Mouse (Mus musculus): ENCODE data around the gene Olfr654. TPM values are rescaled to one million over a fixed set of nuclear protein-coding genes. Genes with fewer than 3 reads are reported as not detected.

The Olfr654 gene
- polyA plus RNA-seq (2015; fragmentation: Nextera tagmentation; extraction: Ambion mirVana) = not detected in 2 replicates

GRCm38 (mm10) chr7:104586725-104587124 lies at the start of gene Olfr654:
TSS of gene Olfr654 (plus strand) at chr7:104587025.
- H3K4me2 ChIP-seq (ENCODE audit: low read length) = no peak within 1 kb of the TSS
- no peak within 1 kb of the TSS for H3K9ac ChIP-seq (ENCODE audit: low read depth, low read length)
- H3K4me1 ChIP-seq (ENCODE audit: control insufficient read depth, insufficient read depth, low read length) = no peaks in the 10 kb centered on the region
- H3K27ac ChIP-seq (ENCODE audit: low read length) = no peak within 1 kb of the TSS
- H3K4me3 ChIP-seq (ENCODE audit: low read depth, low read length) = no peak within 1 kb of the TSS
- ATAC-seq = no peak
- 88% methylated on average over 4 of the region's 4 CpGs for WGBS
- H3K9me3 ChIP-seq (replicated peaks; ENCODE audit: control insufficient read depth, low read length, poor library complexity, severe bottlenecking) = no peaks in the 10 kb centered on the region
- no peaks in the 10 kb centered on the region for H3K36me3 ChIP-seq (ENCODE audit: control insufficient read depth, insufficient read depth, low read length)
- no peaks in the 10 kb centered on the region for H3K27me3 ChIP-seq (ENCODE audit: control insufficient read depth, insufficient read depth, low read depth, low read length)

DNA sequence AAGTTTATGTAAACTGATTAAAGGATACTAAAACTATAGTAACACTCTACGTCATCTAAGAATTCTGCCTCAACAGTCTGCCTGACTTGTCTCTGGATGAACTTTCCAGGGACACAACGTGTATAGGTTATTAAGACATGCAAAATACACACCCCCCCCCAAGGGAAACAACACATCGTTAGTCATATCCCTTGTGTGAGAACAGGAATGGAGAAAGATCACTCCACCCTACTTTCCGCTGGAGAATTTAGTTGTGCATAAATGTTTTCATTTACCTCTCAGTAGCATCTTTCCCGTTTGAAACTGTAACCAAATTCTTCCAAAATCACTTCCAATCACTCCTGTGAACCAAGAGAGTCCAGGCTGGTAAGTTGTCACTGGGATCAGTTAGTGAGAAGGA lies 37.0 kb upstream of the Olfr654 start, which contains the start of gene Olfr651:
Gene Olfr651 (plus strand): TSS at position 301 of the 400 bp plus-strand sequence.
- WGBS = 83% methylated on average over 5 of the region's 5 CpGs
- ATAC-seq = no peak
- no peaks in the 10 kb centered on the region for H3K27me3 ChIP-seq (ENCODE audit: control insufficient read depth, insufficient read depth, low read depth, low read length)

DNA sequence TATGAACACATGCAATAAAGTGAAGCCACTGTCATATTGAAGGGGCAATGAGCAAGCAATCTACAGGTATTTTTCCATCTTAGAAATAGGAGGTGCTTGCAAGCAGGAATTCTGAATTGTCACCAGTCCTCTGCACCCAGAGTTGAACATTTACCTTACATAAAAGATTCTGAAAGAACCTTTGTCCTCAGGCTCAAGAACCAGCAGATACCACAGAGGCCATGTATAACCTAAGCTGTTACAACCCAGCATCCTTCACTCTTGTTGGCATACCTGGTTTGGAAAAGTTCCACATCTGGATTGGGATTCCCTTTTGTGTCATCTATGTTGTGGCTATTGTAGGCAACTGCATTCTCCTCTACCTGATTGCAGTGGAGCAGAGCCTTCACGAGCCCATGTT lies 34.1 kb upstream of the Olfr654 start:
- no peak for ATAC-seq
- Histone ChIP-seq H3K27me3 (ENCODE audit: control insufficient read depth, insufficient read depth, low read depth, low read length) (no peaks in the 10 kb centered on the region), H3K4me3 (ENCODE audit: low read depth, low read length) (no peak overlapping the region), H3K9ac (ENCODE audit: low read depth, low read length) (no peak overlapping the region), H3K4me1 (ENCODE audit: control insufficient read depth, insufficient read depth, low read length) (no peaks in the 10 kb centered on the region), H3K4me2 (ENCODE audit: low read length) (no peak overlapping the region), H3K36me3 (ENCODE audit: control insufficient read depth, insufficient read depth, low read length) (no peaks in the 10 kb centered on the region), H3K27ac (ENCODE audit: low read length) (no peak overlapping the region), H3K9me3 (replicated peaks; ENCODE audit: control insufficient read depth, low read length, poor library complexity, severe bottlenecking) (no peaks in the 10 kb centered on the region)
- WGBS = 82% methylated on average over 1 of the region's 1 CpGs

More for the DNA sequence above, 37.0 kb upstream of the Olfr654 start, which contains the start of gene Olfr651:
- Histone ChIP-seq H3K27ac (ENCODE audit: low read length) (no peak within 1 kb of the TSS), H3K9me3 (replicated peaks; ENCODE audit: control insufficient read depth, low read length, poor library complexity, severe bottlenecking) (no peaks in the 10 kb centered on the region), H3K4me2 (ENCODE audit: low read length) (no peak within 1 kb of the TSS), H3K9ac (ENCODE audit: low read depth, low read length) (no peak within 1 kb of the TSS), H3K4me1 (ENCODE audit: control insufficient read depth, insufficient read depth, low read length) (no peaks in the 10 kb centered on the region), H3K4me3 (ENCODE audit: low read depth, low read length) (no peak within 1 kb of the TSS), H3K36me3 (ENCODE audit: control insufficient read depth, insufficient read depth, low read length) (no peaks in the 10 kb centered on the region)

- Histone ChIP-seq H3K27me3 (ENCODE audit: control insufficient read depth, insufficient read depth, low read depth, low read length) (no peaks in the 10 kb centered on the region), H3K27ac (ENCODE audit: low read length) (no peak within 1 kb of the TSS), H3K4me1 (ENCODE audit: control insufficient read depth, insufficient read depth, low read length) (no peaks in the 10 kb centered on the region), H3K9me3 (replicated peaks; ENCODE audit: control insufficient read depth, low read length, poor library complexity, severe bottlenecking) (no peaks in the 10 kb centered on the region), H3K9ac (ENCODE audit: low read depth, low read length) (no peak within 1 kb of the TSS), H3K4me3 (ENCODE audit: low read depth, low read length) (no peak within 1 kb of the TSS), H3K4me2 (ENCODE audit: low read length) (no peak within 1 kb of the TSS), H3K36me3 (ENCODE audit: control insufficient read depth, insufficient read depth, low read length) (no peaks in the 10 kb centered on the region)
- ATAC-seq = no peak
Observed at GRCm38 (mm10) chr7:104560601-104561000, 26.2 kb upstream of the Olfr654 start, which contains the start of gene Olfr652. TSS of gene Olfr652 (plus strand) at chr7:104560901.

- Histone ChIP-seq H3K4me3 (ENCODE audit: low read depth, low read length) (no peak within 1 kb of the TSS), H3K36me3 (ENCODE audit: control insufficient read depth, insufficient read depth, low read length) (no peaks in the 10 kb centered on the region), H3K27me3 (ENCODE audit: control insufficient read depth, insufficient read depth, low read depth, low read length) (no peaks in the 10 kb centered on the region), H3K4me2 (ENCODE audit: low read length) (no peak within 1 kb of the TSS), H3K9ac (ENCODE audit: low read depth, low read length) (no peak within 1 kb of the TSS), H3K4me1 (ENCODE audit: control insufficient read depth, insufficient read depth, low read length) (no peaks in the 10 kb centered on the region), H3K9me3 (replicated peaks; ENCODE audit: control insufficient read depth, low read length, poor library complexity, severe bottlenecking) (no peaks in the 10 kb centered on the region), H3K27ac (ENCODE audit: low read length) (no peak within 1 kb of the TSS)
- 81% methylated on average over 2 of the region's 2 CpGs for WGBS
- no peak for ATAC-seq
Observed at GRCm38 (mm10) chr7:104577014-104577413, 9.8 kb upstream of the Olfr654 start, which contains the start of gene Olfr653. TSS of gene Olfr653 (plus strand) at chr7:104577314.

DNA sequence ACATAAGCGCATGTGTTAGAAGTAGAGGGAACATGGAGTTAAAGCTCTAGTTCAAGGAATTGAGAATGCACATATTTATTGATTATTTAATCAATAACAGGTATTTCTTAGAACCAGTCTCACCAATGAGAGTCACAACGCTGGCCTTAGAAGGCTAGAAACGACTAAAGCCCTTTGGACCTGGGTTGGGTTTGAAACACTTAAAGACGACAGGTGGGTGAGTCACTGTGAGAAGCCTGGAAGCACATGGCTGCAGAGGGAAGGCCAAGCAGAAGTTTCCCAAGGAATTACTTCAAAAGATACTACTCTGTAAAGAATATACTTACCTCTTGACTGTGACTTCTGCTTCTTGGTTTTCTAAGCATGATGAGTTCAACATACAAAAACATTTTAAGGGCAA lies 6.0 kb upstream of the Olfr654 start:
- no peak overlapping the region for H3K9ac ChIP-seq (ENCODE audit: low read depth, low read length)
- H3K4me3 ChIP-seq (ENCODE audit: low read depth, low read length) = no peak overlapping the region
- H3K4me2 ChIP-seq (ENCODE audit: low read length) = no peak overlapping the region
- H3K36me3 ChIP-seq (ENCODE audit: control insufficient read depth, insufficient read depth, low read length) = no peaks in the 10 kb centered on the region
- ATAC-seq = no peak
- WGBS = 91% methylated on average over 4 of the region's 4 CpGs
- no peaks in the 10 kb centered on the region for H3K27me3 ChIP-seq (ENCODE audit: control insufficient read depth, insufficient read depth, low read depth, low read length)
- H3K9me3 ChIP-seq (replicated peaks; ENCODE audit: control insufficient read depth, low read length, poor library complexity, severe bottlenecking) = no peaks in the 10 kb centered on the region
- no peak overlapping the region for H3K27ac ChIP-seq (ENCODE audit: low read length)
- no peaks in the 10 kb centered on the region for H3K4me1 ChIP-seq (ENCODE audit: control insufficient read depth, insufficient read depth, low read length)

- H3K27me3 ChIP-seq (ENCODE audit: control insufficient read depth, insufficient read depth, low read depth, low read length) = no peaks in the 10 kb centered on the region
- H3K9ac ChIP-seq (ENCODE audit: low read depth, low read length) = no peak overlapping the region
- H3K4me3 ChIP-seq (ENCODE audit: low read depth, low read length) = no peak overlapping the region
- H3K9me3 ChIP-seq (replicated peaks; ENCODE audit: control insufficient read depth, low read length, poor library complexity, severe bottlenecking) = no peaks in the 10 kb centered on the region
- no peak overlapping the region for H3K4me2 ChIP-seq (ENCODE audit: low read length)
- no peak overlapping the region for H3K27ac ChIP-seq (ENCODE audit: low read length)
- no peaks in the 10 kb centered on the region for H3K36me3 ChIP-seq (ENCODE audit: control insufficient read depth, insufficient read depth, low read length)
- H3K4me1 ChIP-seq (ENCODE audit: control insufficient read depth, insufficient read depth, low read length) = no peaks in the 10 kb centered on the region
- ATAC-seq = no peak
- 93% methylated on average over 4 of the region's 4 CpGs for WGBS
Observed at GRCm38 (mm10) chr7:104581429-104581828, 5.4 kb upstream of the Olfr654 start.

GRCm38 (mm10) chr7:104588274-104588673 lies 1.4 kb downstream of the Olfr654 start:
- no peaks in the 10 kb centered on the region for H3K4me1 ChIP-seq (ENCODE audit: control insufficient read depth, insufficient read depth, low read length)
- H3K4me3 ChIP-seq (ENCODE audit: low read depth, low read length) = no peak overlapping the region
- no peaks in the 10 kb centered on the region for H3K27me3 ChIP-seq (ENCODE audit: control insufficient read depth, insufficient read depth, low read depth, low read length)
- 90% methylated on average over 5 of the region's 5 CpGs for WGBS
- no peak overlapping the region for H3K27ac ChIP-seq (ENCODE audit: low read length)
- H3K9me3 ChIP-seq (replicated peaks; ENCODE audit: control insufficient read depth, low read length, poor library complexity, severe bottlenecking) = no peaks in the 10 kb centered on the region
- no peak overlapping the region for H3K4me2 ChIP-seq (ENCODE audit: low read length)
- no peak overlapping the region for H3K9ac ChIP-seq (ENCODE audit: low read depth, low read length)
- no peaks in the 10 kb centered on the region for H3K36me3 ChIP-seq (ENCODE audit: control insufficient read depth, insufficient read depth, low read length)
- ATAC-seq = no peak

- no peak for ATAC-seq
- 82% methylated on average over 2 of the region's 2 CpGs for WGBS
- Histone ChIP-seq H3K27me3 (ENCODE audit: control insufficient read depth, insufficient read depth, low read depth, low read length) (no peaks in the 10 kb centered on the region), H3K4me3 (ENCODE audit: low read depth, low read length) (no peak within 1 kb of the TSS), H3K4me1 (ENCODE audit: control insufficient read depth, insufficient read depth, low read length) (no peaks in the 10 kb centered on the region), H3K4me2 (ENCODE audit: low read length) (no peak within 1 kb of the TSS), H3K36me3 (ENCODE audit: control insufficient read depth, insufficient read depth, low read length) (no peaks in the 10 kb centered on the region), H3K27ac (ENCODE audit: low read length) (no peak within 1 kb of the TSS), H3K9me3 (replicated peaks; ENCODE audit: control insufficient read depth, low read length, poor library complexity, severe bottlenecking) (no peaks in the 10 kb centered on the region), H3K9ac (ENCODE audit: low read depth, low read length) (no peak within 1 kb of the TSS)
Observed at GRCm38 (mm10) chr7:104601679-104602078, 14.9 kb downstream of the Olfr654 start, which contains the start of gene Olfr655. TSS of gene Olfr655 (minus strand) at chr7:104601779.
